Mouse (Mus musculus): ENCODE results near the gene Eif2ak2.

DNA sequence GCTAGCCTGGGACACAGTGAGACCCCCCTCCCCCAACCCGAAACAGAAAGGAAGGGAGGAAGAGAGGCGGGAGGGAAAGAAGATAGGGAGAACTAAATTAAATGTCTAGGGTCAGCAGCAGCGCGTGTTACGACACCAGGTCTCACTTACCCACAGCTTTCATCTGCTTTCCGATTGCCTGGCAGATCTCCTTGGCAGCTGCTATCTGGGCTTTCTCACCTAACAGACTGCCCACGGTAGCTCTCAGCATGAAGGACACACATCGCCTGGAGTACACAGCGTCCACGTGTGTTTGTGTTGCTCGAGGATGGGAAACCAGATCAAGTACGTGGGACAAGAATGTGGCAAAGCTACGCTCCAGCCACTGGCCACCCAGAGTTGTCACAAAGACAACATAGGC, 58.0 kb downstream of the Eif2ak2 start:
- TF ChIP-seq CTCF (IDR thresholded peaks at IDR 0.05 in 2 of 3, conservative IDR thresholded peaks at IDR 0.05 in 1 of 3; ENCODE audit: control insufficient read depth in 1 of 3, insufficient read depth in 1 of 3, low read depth in 2 of 3, low read length in 3 of 3, poor library complexity in 1 of 3, severe bottlenecking in 1 of 3) (no peak), KAT2A (conservative IDR thresholded peaks at IDR 0.05; ENCODE audit: low read depth, low read length) (no peak), POLR2AphosphoS2 (IDR thresholded peaks at IDR 0.05; ENCODE audit: low read length) (no peak), POLR2A (IDR thresholded peaks at IDR 0.05; ENCODE audit: control insufficient read depth in 1 of 2, insufficient read depth in 1 of 2, low read depth in 1 of 2, low read length in 2 of 2, poor library complexity in 1 of 2) (no peak), MYC (IDR thresholded peaks at IDR 0.05; ENCODE audit: low read depth, low read length) (no peak), MAZ (IDR thresholded peaks at IDR 0.05; ENCODE audit: low read depth, low read length) (no peak), GABPA (IDR thresholded peaks at IDR 0.05; ENCODE audit: low read depth, low read length) (no peak), SMC3 (IDR thresholded peaks at IDR 0.05; ENCODE audit: low read depth, low read length) (no peak), NELFE (IDR thresholded peaks at IDR 0.05; ENCODE audit: low read depth, low read length) (no peak), ELF1 (IDR thresholded peaks at IDR 0.05; ENCODE audit: low read depth, low read length) (no peak), JUND (IDR thresholded peaks at IDR 0.05; ENCODE audit: low read depth, low read length) (no peak)

All from MEL (cell line).